Mouse (Mus musculus): ENCODE measurements around the gene Arhgef26.

- TF ChIP-seq CTCF (IDR thresholded peaks at IDR 0.05; ENCODE audit: low read depth) = no peak
- TF ChIP-seq EP300 (optimal IDR thresholded peaks at IDR 0.05) = no peak
Observed at GRCm38 (mm10) chr3:62398094-62398493, 60.0 kb downstream of the Arhgef26 start.

Measured in stomach, postnatal 0 days (tissue).